Mouse (Mus musculus): Measurements from ENCODE around the gene Armc10.

DNA sequence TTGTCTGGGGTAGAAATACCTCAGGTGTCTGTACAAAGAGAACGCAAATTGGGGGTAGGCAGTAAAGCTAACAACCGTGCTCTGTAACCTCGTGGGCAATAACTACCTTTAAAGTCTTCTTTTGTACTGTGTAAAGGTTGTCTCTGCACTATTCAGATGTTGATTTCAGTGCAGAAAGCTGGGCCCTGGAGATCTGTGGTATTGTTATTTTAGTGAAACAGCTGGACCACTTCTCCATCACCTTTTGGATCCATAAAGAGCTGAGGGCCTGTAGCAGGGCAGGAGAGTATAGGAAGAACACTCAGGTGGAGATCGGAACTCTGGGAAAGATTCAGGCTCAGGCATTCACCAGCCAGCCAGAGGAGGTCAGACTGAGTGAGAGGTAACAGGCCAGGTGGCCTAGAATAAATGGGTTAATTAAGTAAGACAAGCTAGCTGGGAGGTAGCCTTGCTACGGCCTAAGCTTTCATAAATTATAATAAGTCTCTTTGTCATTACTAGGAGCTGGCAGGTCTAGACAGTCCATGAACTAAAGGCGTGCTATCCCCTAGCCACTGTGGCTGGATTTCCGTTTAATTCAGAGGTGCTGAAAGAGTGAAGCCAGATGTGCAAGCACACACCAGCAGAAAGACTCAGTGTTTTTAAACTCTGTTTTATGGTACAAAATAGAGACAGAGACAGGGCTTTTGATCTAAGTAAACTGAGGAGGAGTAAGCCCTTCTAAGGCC is 6.4 kb downstream of the Armc10 start:
- no peak for TF ChIP-seq TAL1 (conservative IDR thresholded peaks at IDR 0.05; ENCODE audit: low read depth, low read length)
- no peak for TF ChIP-seq CTCF (IDR thresholded peaks at IDR 0.05; ENCODE audit: low read depth, low read length)
- TF ChIP-seq GATA2 (IDR thresholded peaks at IDR 0.05; ENCODE audit: borderline replicate concordance, low read depth, low read length), result no peak
- no peak for TF ChIP-seq POLR2AphosphoS5 (IDR thresholded peaks at IDR 0.05; ENCODE audit: insufficient replicate concordance, low read depth, low read length)
